Mouse (Mus musculus): ENCODE measurements around the gene Atp4b. TPM values are rescaled to one million over a fixed set of nuclear protein-coding genes. Genes with fewer than 3 reads are reported as not detected.

Gene Atp4b
- total RNA-seq, 2 experiments from 2014 or later: not detected

Other genes starting within 250 kb of the Atp4b start
- gene Lamp1, start 237.7 kb downstream of the Atp4b start, total RNA-seq (2021): 100 to 1,000 TPM; 351 to 364 TPM
- 10 to 100 TPM; 10.3 to 13.4 TPM for gene Grtp1, start 196.2 kb downstream of the Atp4b start, total RNA-seq (2021)
- gene Adprhl1, start 142.7 kb downstream of the Atp4b start, total RNA-seq (2021): 1 to 10 TPM; 2.2 to 9.3 TPM
- gene Dcun1d2, start 108.7 kb downstream of the Atp4b start, total RNA-seq (2021): 10 to 100 TPM; 19.9 to 25.9 TPM
- 10 to 100 TPM; 20.7 to 24.3 TPM for gene Tmco3, start 108.6 kb downstream of the Atp4b start, total RNA-seq (2021)
- gene Tfdp1, start 58.1 kb downstream of the Atp4b start, total RNA-seq (2021): 10 to 100 TPM; 69.5 to 70.8 TPM
- gene Grk1, start 8.3 kb upstream of the Atp4b start, total RNA-seq (2021): under 1 TPM in 1 of 2 experiments, not detected in 1; 0.03 TPM
- 1 to 10 TPM; 3.4 to 5.3 TPM for gene Tmem255b, start 38.4 kb upstream of the Atp4b start, total RNA-seq (2021)
- 10 to 100 TPM; 98.1 to 99.0 TPM for gene Gas6, start 97.7 kb upstream of the Atp4b start, total RNA-seq (2021)
- gene 1700029H14Rik, start 165.6 kb upstream of the Atp4b start, total RNA-seq (2021): not detected

Data from adrenal gland, postnatal 10 days (tissue).